Mouse (Mus musculus) thymus, postnatal 4 days (tissue): Measurements from ENCODE around the gene Tsc1.

ENCODE experiments used
- DNase-seq: peaks from one replicate; pipeline ENCODE4 v3.0.0; 2021

Gene Tsc1

GRCm38 (mm10) chr2:28653351-28653750 is 12.3 kb downstream of the Tsc1 start:
- no peak for DNase-seq

- DNase-seq: peak; percentile 67
Measured at GRCm38 (mm10) chr2:28654295-28654694, 13.3 kb downstream of the Tsc1 start.

- no peak for DNase-seq
Measured at GRCm38 (mm10) chr2:28656216-28656615, 15.2 kb downstream of the Tsc1 start.

- no peak for DNase-seq
Measured at GRCm38 (mm10) chr2:28662891-28663290, 21.9 kb downstream of the Tsc1 start.

- no peak for DNase-seq
Measured at GRCm38 (mm10) chr2:28665818-28666217, 24.8 kb downstream of the Tsc1 start.

GRCm38 (mm10) chr2:28671438-28671837 is 30.4 kb downstream of the Tsc1 start:
- DNase-seq: no peak

- no peak for DNase-seq
Measured at GRCm38 (mm10) chr2:28676005-28676404, 35.0 kb downstream of the Tsc1 start.

GRCm38 (mm10) chr2:28680710-28681109 is 39.7 kb downstream of the Tsc1 start:
- peak; percentile 30 for DNase-seq

GRCm38 (mm10) chr2:28681718-28682117 is 40.7 kb downstream of the Tsc1 start:
- DNase-seq: no peak

GRCm38 (mm10) chr2:28685895-28686294 is 44.9 kb downstream of the Tsc1 start:
- DNase-seq: no peak

- peak; percentile 69 for DNase-seq
Measured at GRCm38 (mm10) chr2:28688431-28688830, 47.4 kb downstream of the Tsc1 start.

- no peak for DNase-seq
Measured at GRCm38 (mm10) chr2:28692692-28693091, 51.7 kb downstream of the Tsc1 start.

GRCm38 (mm10) chr2:28698566-28698965 is 57.5 kb downstream of the Tsc1 start:
- peak; percentile 20 for DNase-seq

GRCm38 (mm10) chr2:28699361-28700335 is 58.6 kb downstream of the Tsc1 start, which contains the start of the genes Spaca9 and Ak8:
Spaca9 (minus strand) TSS chr2:28699727.
Ak8 (plus strand) TSS chr2:28700164.
- peak; percentile 47 for DNase-seq

- no peak for DNase-seq
Measured at GRCm38 (mm10) chr2:28701646-28702262, 60.7 kb downstream of the Tsc1 start.

- DNase-seq: no peak
Measured at GRCm38 (mm10) chr2:28706106-28706636, 65.1 kb downstream of the Tsc1 start.

GRCm38 (mm10) chr2:28706787-28707186 is 65.8 kb downstream of the Tsc1 start:
- DNase-seq: no peak

GRCm38 (mm10) chr2:28713036-28713435 is 72.0 kb downstream of the Tsc1 start:
- no peak for DNase-seq

- no peak for DNase-seq
Measured at GRCm38 (mm10) chr2:28722419-28722818, 81.4 kb downstream of the Tsc1 start.

GRCm38 (mm10) chr2:28723912-28724311 is 82.9 kb downstream of the Tsc1 start:
- DNase-seq: no peak

- peak; percentile 55 for DNase-seq
Measured at GRCm38 (mm10) chr2:28727786-28728404, 86.9 kb downstream of the Tsc1 start.

- no peak for DNase-seq
Measured at GRCm38 (mm10) chr2:28730676-28731075, 89.6 kb downstream of the Tsc1 start.

- DNase-seq: no peak
Measured at GRCm38 (mm10) chr2:28737112-28737511, 96.1 kb downstream of the Tsc1 start.
